Mouse (Mus musculus) MEL (cell line): ENCODE results near the gene Iqcb1. TPM values are rescaled to one million over a fixed set of nuclear protein-coding genes. Genes with fewer than 3 reads are reported as not detected.

Source experiments
- DNase-seq: peaks from one replicate; pipeline ENCODE4 v3.0.0; 2011; ENCODE audit warnings: low read depth, low spot score
- H3K27ac ChIP-seq: 2 replicates; pipeline ENCODE4 v1.5.1; 2012; ENCODE audit warnings: low read depth, mild to moderate bottlenecking, control low read depth, low read length, moderate library complexity; ENCODE audit not compliant: control insufficient read depth
- H3K27me3 ChIP-seq, 2 experiments: fragments of 150-350 bp in 1 of 2; sonication (generic) in 1 of 2; 2 replicates each; pipeline ENCODE4 v1.6.1; 2012; ENCODE audit warnings: low read length in 2 of 2, mild to moderate bottlenecking in 2 of 2, improper control_type of control experiment in 1 of 2, moderate library complexity in 1 of 2; ENCODE audit not compliant: insufficient read depth in 2 of 2, control insufficient read depth in 1 of 2
- H3K36me3 ChIP-seq, 2 experiments: 2 replicates each; pipeline ENCODE4 v1.6.1; 2012 to 2014; ENCODE audit warnings: low read length in 2 of 2, improper control_type of control experiment in 1 of 2, inconsistent platforms in 1 of 2, mild to moderate bottlenecking in 1 of 2; ENCODE audit not compliant: insufficient read depth in 2 of 2, control insufficient read depth in 1 of 2
- H3K4me1 ChIP-seq, 2 experiments: fragments of 150-350 bp in 1 of 2; sonication (generic) in 1 of 2; 2 replicates each; pipeline ENCODE4 v1.6.1; 2012; ENCODE audit warnings: low read length in 2 of 2, improper control_type of control experiment in 1 of 2, mild to moderate bottlenecking in 1 of 2; ENCODE audit not compliant: insufficient read depth in 2 of 2, control insufficient read depth in 1 of 2
- H3K4me3 ChIP-seq, 2 experiments: fragments of 150-350 bp in 1 of 2; sonication (generic) in 1 of 2; 2 replicates each; pipeline ENCODE4 v1.5.1; 2012; ENCODE audit warnings: low read depth in 2 of 2, low read length in 2 of 2, mild to moderate bottlenecking in 2 of 2, moderate library complexity in 2 of 2, control low read depth in 1 of 2, improper control_type of control experiment in 1 of 2; ENCODE audit not compliant: control insufficient read depth in 1 of 2, insufficient read depth in 1 of 2
- H3K79me2 ChIP-seq: 2 replicates; pipeline ENCODE4 v1.6.1; 2012; ENCODE audit warnings: mild to moderate bottlenecking, low read length, moderate library complexity; ENCODE audit not compliant: control insufficient read depth, poor library complexity, insufficient read depth
- H3K9ac ChIP-seq: 2 replicates; pipeline ENCODE4 v1.6.1; 2012; ENCODE audit warnings: low read depth, mild to moderate bottlenecking, control low read depth, low read length, moderate library complexity; ENCODE audit not compliant: control insufficient read depth, poor library complexity, severe bottlenecking
- H3K9me3 ChIP-seq: fragments of 150-350 bp; sonication (generic); replicated peaks from 2 replicates; pipeline ENCODE4 v1.6.1; 2012; ENCODE audit warnings: mild to moderate bottlenecking, low read length, improper control_type of control experiment, moderate library complexity; ENCODE audit not compliant: insufficient read depth
- BHLHE40 ChIP-seq: IDR thresholded peaks from 2 replicates; pipeline ENCODE4 v1.6.1; 2012; ENCODE audit warnings: low read depth, mild to moderate bottlenecking, inconsistent platforms, low read length, improper control_type of control experiment, borderline replicate concordance
- CHD1 ChIP-seq: IDR thresholded peaks from 2 replicates; pipeline ENCODE4 v1.6.1; 2012; ENCODE audit warnings: low read depth, mild to moderate bottlenecking, inconsistent platforms, low read length, improper control_type of control experiment
- CHD2 ChIP-seq: IDR thresholded peaks from 2 replicates; pipeline ENCODE4 v1.6.1; 2011; ENCODE audit warnings: low read length, improper control_type of control experiment
- E2F4 ChIP-seq: IDR thresholded peaks from 2 replicates; pipeline ENCODE4 v1.6.1; 2011; ENCODE audit warnings: low read depth, low read length, improper control_type of control experiment, borderline replicate concordance
- ETS1 ChIP-seq: IDR thresholded peaks from 2 replicates; pipeline ENCODE4 v1.6.1; 2012; ENCODE audit warnings: low read depth, mild to moderate bottlenecking, inconsistent platforms, low read length, improper control_type of control experiment, moderate library complexity
- JUND ChIP-seq: IDR thresholded peaks from 2 replicates; pipeline ENCODE4 v1.6.1; 2011; ENCODE audit warnings: low read depth, mild to moderate bottlenecking, improper control_type of control experiment, low read length
- KAT2A ChIP-seq: conservative IDR thresholded peaks from 2 replicates; pipeline ENCODE4 v1.6.1; 2012; ENCODE audit warnings: low read depth, low read length, improper control_type of control experiment, inconsistent platforms
- MAFK ChIP-seq: IDR thresholded peaks from 2 replicates; pipeline ENCODE4 v1.6.1; 2011; ENCODE audit warnings: low read depth, mild to moderate bottlenecking, low read length, improper control_type of control experiment, borderline replicate concordance
- MAZ ChIP-seq: IDR thresholded peaks from 2 replicates; pipeline ENCODE4 v1.6.1; 2012; ENCODE audit warnings: low read depth, mild to moderate bottlenecking, inconsistent platforms, low read length, improper control_type of control experiment
- MYC ChIP-seq: IDR thresholded peaks from 2 replicates; pipeline ENCODE4 v1.6.1; 2011; ENCODE audit warnings: low read depth, mild to moderate bottlenecking, low read length, improper control_type of control experiment, moderate library complexity
- NELFE ChIP-seq: IDR thresholded peaks from 2 replicates; pipeline ENCODE4 v1.6.1; 2011; ENCODE audit warnings: low read depth, low read length, improper control_type of control experiment
- NRF1 ChIP-seq: IDR thresholded peaks from 2 replicates; pipeline ENCODE4 v1.6.1; 2014; ENCODE audit warnings: low read depth, mild to moderate bottlenecking, inconsistent platforms, low read length, improper control_type of control experiment, moderate library complexity; ENCODE audit not compliant: poor library complexity, insufficient read depth, severe bottlenecking
- POLR2AphosphoS2 ChIP-seq: IDR thresholded peaks from 2 replicates; pipeline ENCODE4 v1.6.1; 2011; ENCODE audit warnings: low read length, improper control_type of control experiment
- POLR2AphosphoS5 ChIP-seq: IDR thresholded peaks from 2 replicates; pipeline ENCODE4 v1.6.1; 2012; ENCODE audit warnings: low read depth, borderline replicate concordance, mild to moderate bottlenecking, inconsistent platforms, low read length, moderate library complexity, mixed read lengths
- RAD21 ChIP-seq: IDR thresholded peaks from 2 replicates; pipeline ENCODE4 v1.6.1; 2011; ENCODE audit warnings: mild to moderate bottlenecking, low read depth, low read length, improper control_type of control experiment
- RCOR1 ChIP-seq: IDR thresholded peaks from 2 replicates; pipeline ENCODE4 v1.6.1; 2012; ENCODE audit warnings: low read depth, mild to moderate bottlenecking, inconsistent platforms, low read length, improper control_type of control experiment
- SIN3A ChIP-seq: IDR thresholded peaks from 2 replicates; pipeline ENCODE4 v1.6.1; 2012; ENCODE audit warnings: low read length, improper control_type of control experiment, inconsistent platforms
- TBP ChIP-seq: IDR thresholded peaks from 2 replicates; pipeline ENCODE4 v1.8.0; 2011; ENCODE audit warnings: low read depth, low read length, improper control_type of control experiment
- TCF12 ChIP-seq: IDR thresholded peaks from 2 replicates; pipeline ENCODE4 v1.6.1; 2014; ENCODE audit warnings: low read depth, mild to moderate bottlenecking, inconsistent platforms, low read length, improper control_type of control experiment, moderate library complexity
- UBTF ChIP-seq: IDR thresholded peaks from 2 replicates; pipeline ENCODE4 v1.6.1; 2012; ENCODE audit warnings: low read depth, mild to moderate bottlenecking, inconsistent platforms, low read length, improper control_type of control experiment, moderate library complexity, borderline replicate concordance; ENCODE audit not compliant: insufficient read depth
- USF2 ChIP-seq, 2 experiments: IDR thresholded peaks; 2 replicates each; pipeline ENCODE4 v1.6.1; 2011 to 2012; ENCODE audit warnings: improper control_type of control experiment in 2 of 2, low read length in 2 of 2, borderline replicate concordance in 1 of 2, inconsistent platforms in 1 of 2, low read depth in 1 of 2, mild to moderate bottlenecking in 1 of 2; ENCODE audit not compliant: insufficient read depth in 1 of 2
- polyA plus RNA-seq, 2 experiments: library from polyadenylated mRNA; stranded (reverse) in 1 of 2; unstranded in 1 of 2; fragments of >175 nt in 1 of 2; fragments of >200 nt in 1 of 2; gene quantifications; 2 replicates each; pipeline versions ENCODE4 v1.2.1 to v1.2.4; 2012; ENCODE audit warnings: low replicate concordance in 2 of 2, low read depth in 1 of 2; ENCODE audit not compliant: insufficient read length in 2 of 2, insufficient read depth in 1 of 2, missing spikeins in 1 of 2
- total RNA-seq: library from RNA; depleted of rRNA; stranded (reverse); fragments of 300-350 nt; gene quantifications from 2 replicates; pipeline ENCODE4 v1.2.3, GENCODE M21; 2012

Iqcb1 gene
- total and polyA plus RNA-seq, 3 experiments, result 8.7 to 14.2 TPM; not detected in 1

GRCm38 (mm10) chr16:36912311-36912710, 84.1 kb downstream of the Iqcb1 start (continued):
- no peak for TF ChIP-seq ETS1
- no peak for TF ChIP-seq RCOR1

- no peaks in the 10 kb centered on the region for H3K79me2 ChIP-seq
- no peaks in the 10 kb centered on the region for H3K36me3 ChIP-seq
- H3K27me3 ChIP-seq, result no peaks in the 10 kb centered on the region
- no peak for DNase-seq
- H3K9me3 ChIP-seq, result no peaks in the 10 kb centered on the region
- no peak overlapping the region for H3K4me3 ChIP-seq
- no peak overlapping the region for H3K27ac ChIP-seq
- TF ChIP-seq CHD1 (no peak), POLR2AphosphoS5 (no peak), USF2 (IDR thresholded peaks at IDR 0.05; ENCODE audit: borderline replicate concordance in 1 of 2, insufficient read depth in 1 of 2, low read depth in 1 of 2, low read length in 2 of 2) (no peak), UBTF (no peak), POLR2AphosphoS2 (no peak), NELFE (no peak), JUND (no peak), NRF1 (no peak), MYC (no peak), KAT2A (no peak), CHD2 (no peak), RAD21 (no peak), MAZ (no peak), SIN3A (no peak), TBP (no peak), E2F4 (no peak), ETS1 (no peak), TCF12 (no peak), MAFK (no peak), BHLHE40 (no peak)
- H3K4me1 ChIP-seq, result no peaks in the 10 kb centered on the region
- H3K9ac ChIP-seq, result no peak overlapping the region
These were observed 86.0 kb downstream of the Iqcb1 start for GRCm38 (mm10) chr16:36914195-36914594.
